Mouse (Mus musculus) midbrain, postnatal 0 days (tissue): ENCODE data around the gene Hdac8. TPM values are rescaled to one million over a fixed set of nuclear protein-coding genes. Genes with fewer than 3 reads are reported as not detected.

ENCODE experiments used
- ATAC-seq: fragments of 200-750 bp; cut with Nextera tagmentation; 2 replicates; pipeline ENCODE4 v1.8.0; 2017; ENCODE audit warnings: moderate number of reproducible peaks, mild to moderate bottlenecking, moderate TSS enrichment, moderate library complexity; ENCODE audit not compliant: low FRiP score
- DNase-seq: peaks from one replicate; pipeline ENCODE4 v3.0.0-alpha.2; 2015; ENCODE audit warnings: low spot score
- H3K27ac ChIP-seq: fragments of 300-500 bp; sonication (generic); 2 replicates; pipeline ENCODE4 v1.5.1; 2014; ENCODE audit warnings: low read depth, mild to moderate bottlenecking, low read length, mixed read lengths
- H3K27me3 ChIP-seq: fragments of 300-500 bp; sonication (generic); 2 replicates; pipeline ENCODE4 v1.6.1; 2014; ENCODE audit warnings: low read length, control low read depth, mixed read lengths; ENCODE audit not compliant: insufficient read depth
- H3K36me3 ChIP-seq: fragments of 300-500 bp; sonication (generic); 2 replicates; pipeline ENCODE4 v1.6.1; 2014; ENCODE audit warnings: low read length, control low read depth, mixed read lengths; ENCODE audit not compliant: insufficient read depth
- H3K4me1 ChIP-seq: fragments of 300-500 bp; sonication (generic); 2 replicates; pipeline ENCODE4 v1.6.1; 2014; ENCODE audit warnings: mild to moderate bottlenecking, control low read depth, antibody characterized with exemption, low read length, mixed read lengths; ENCODE audit not compliant: insufficient read depth
- H3K4me2 ChIP-seq: fragments of 300-500 bp; sonication (generic); 2 replicates; pipeline ENCODE4 v1.6.1; 2014; ENCODE audit warnings: low read depth, mild to moderate bottlenecking, low read length, mixed read lengths; ENCODE audit not compliant: poor library complexity, severe bottlenecking
- H3K4me3 ChIP-seq: fragments of 300-500 bp; sonication (generic); 2 replicates; pipeline ENCODE4 v1.5.1; 2014; ENCODE audit warnings: low read depth, mild to moderate bottlenecking, low read length, moderate library complexity
- H3K9ac ChIP-seq: fragments of 300-500 bp; sonication (generic); replicated peaks from 2 replicates; pipeline ENCODE4 v1.6.1; 2014; ENCODE audit warnings: mild to moderate bottlenecking, low read length, moderate library complexity, mixed read lengths; ENCODE audit not compliant: poor library complexity, severe bottlenecking
- H3K9me3 ChIP-seq: fragments of 300-500 bp; sonication (generic); 2 replicates; pipeline ENCODE4 v1.6.1; 2016; ENCODE audit warnings: low read length, control low read depth
- CTCF ChIP-seq: IDR thresholded peaks from 2 replicates; pipeline ENCODE4 v1.5.1; 2016; ENCODE audit warnings: antibody characterized with exemption, mild to moderate bottlenecking
- WGBS: fragments of 180-500 bp; shearing (Covaris S2); extraction: QIAGEN DNeasy Blood & Tissue Kit; methylation state at CpG from one replicate; pipeline ENCODE4 v1.1.7; 2014; 5-methylcytosine and 5-hydroxymethylcytosine counted together
- polyA plus RNA-seq: library from polyadenylated mRNA; unstranded; fragments of >200 nt; fragmentation: Nextera tagmentation; extraction: Ambion mirVana; gene quantifications from 2 replicates; pipeline ENCODE4 v1.2.1, GENCODE M21; 2015
- total RNA-seq: library from RNA; depleted of rRNA; stranded (reverse); fragments of >200 nt; gene quantifications from 2 replicates; pipeline ENCODE4 v1.2.3, GENCODE M21; 2014

Gene Hdac8
- total and polyA plus RNA-seq, 2 experiments from 2014 or later, result 8.7 to 9.2 TPM

- WGBS, result 70% methylated on average over 4 of the region's 4 CpGs
Measured at GRCm38 (mm10) chrX:102304914-102305313, 200.2 kb downstream of the Hdac8 start.

GRCm38 (mm10) chrX:102302476-102302875 is 202.7 kb downstream of the Hdac8 start:
- H3K4me3 ChIP-seq, result no peak overlapping the region
- WGBS, result 52% methylated on average over 3 of the region's 3 CpGs
- no peaks in the 10 kb centered on the region; the same call in 1 of the 2 replicates for H3K27me3 ChIP-seq
- H3K4me1 ChIP-seq, result no peaks in the 10 kb centered on the region
- no peak overlapping the region for H3K9ac ChIP-seq
- ATAC-seq (no peak), DNase-seq (no peak)
- H3K9me3 ChIP-seq, result no peaks in the 10 kb centered on the region
- no peak overlapping the region for H3K4me2 ChIP-seq
- no peak overlapping the region for H3K27ac ChIP-seq
- H3K36me3 ChIP-seq, result no peaks in the 10 kb centered on the region
- no peak for TF ChIP-seq CTCF

More at GRCm38 (mm10) chrX:102304914-102305313, 200.2 kb downstream of the Hdac8 start:
- H3K4me3 ChIP-seq, result no peak overlapping the region
- H3K9me3 ChIP-seq, result no peaks in the 10 kb centered on the region
- DNase-seq (no peak), ATAC-seq (no peak)
- H3K9ac ChIP-seq, result no peak overlapping the region
- no peaks in the 10 kb centered on the region for H3K36me3 ChIP-seq
- no peaks in the 10 kb centered on the region for H3K4me1 ChIP-seq
- no peak for TF ChIP-seq CTCF
- no peak overlapping the region for H3K4me2 ChIP-seq
- H3K27me3 ChIP-seq, result no peaks in the 10 kb centered on the region; the same call in 1 of the 2 replicates
- no peak overlapping the region for H3K27ac ChIP-seq

GRCm38 (mm10) chrX:102284889-102285288 is 220.3 kb downstream of the Hdac8 start:
- H3K36me3 ChIP-seq, result no peaks in the 10 kb centered on the region
- no peak overlapping the region for H3K4me3 ChIP-seq
- no peak for ATAC-seq
- H3K9me3 ChIP-seq, result no peaks in the 10 kb centered on the region
- H3K4me1 ChIP-seq, result no peaks in the 10 kb centered on the region
- no peak overlapping the region for H3K9ac ChIP-seq
- no peak for TF ChIP-seq CTCF
- no peak for DNase-seq
- H3K27me3 ChIP-seq, result peaks cover 7% of the 10 kb centered on the region; the same call in 1 of the 2 replicates
- no peak overlapping the region for H3K4me2 ChIP-seq
- H3K27ac ChIP-seq, result no peak overlapping the region
- 81% methylated on average over 3 of the region's 3 CpGs for WGBS

- H3K9ac ChIP-seq, result no peak overlapping the region
- peaks cover 3% of the 10 kb centered on the region for H3K27me3 ChIP-seq
- DNase-seq (peak; percentile 27), ATAC-seq (no peak)
- 79% methylated on average over 13 of the region's 14 CpGs for whole genome bisulfite sequencing
- H3K4me3 ChIP-seq, result no peak overlapping the region
- no peak for TF ChIP-seq CTCF
- no peak overlapping the region for H3K4me2 ChIP-seq
- H3K36me3 ChIP-seq, result no peaks in the 10 kb centered on the region
- no peaks in the 10 kb centered on the region for H3K9me3 ChIP-seq
- no peaks in the 10 kb centered on the region for H3K4me1 ChIP-seq
- no peak overlapping the region for H3K27ac ChIP-seq
Measured at GRCm38 (mm10) chrX:102262620-102263345, 242.4 kb downstream of the Hdac8 start.

- no peak for ATAC-seq
- TF ChIP-seq CTCF, result no peak
- WGBS, result 94% methylated on average over 4 of the region's 4 CpGs
Measured at GRCm38 (mm10) chrX:102259772-102260171, 245.4 kb downstream of the Hdac8 start.

GRCm38 (mm10) chrX:102253892-102254291 is 251.3 kb downstream of the Hdac8 start:
- Histone ChIP-seq H3K9me3 (no peaks in the 10 kb centered on the region), H3K9ac (no peak overlapping the region), H3K27me3 (peaks cover 8% of the 10 kb centered on the region; the same call in 1 of the 2 replicates), H3K4me3 (peak overlapping the region; percentile 22; the same call in 1 of the 2 replicates), H3K36me3 (no peaks in the 10 kb centered on the region), H3K27ac (no peak overlapping the region), H3K4me1 (no peaks in the 10 kb centered on the region), H3K4me2 (peak overlapping the region; percentile 49)
- 19% methylated on average over 7 of the region's 7 CpGs for WGBS
- DNase-seq (peak; percentile 53), ATAC-seq (no peak)
- TF ChIP-seq CTCF, result no peak

More at GRCm38 (mm10) chrX:102259772-102260171, 245.4 kb downstream of the Hdac8 start:
- H3K4me3 ChIP-seq, result no peak overlapping the region
- H3K4me2 ChIP-seq, result no peak overlapping the region
- DNase-seq, result no peak
- peaks cover 3% of the 10 kb centered on the region for H3K27me3 ChIP-seq
- H3K36me3 ChIP-seq, result no peaks in the 10 kb centered on the region
- H3K9me3 ChIP-seq, result no peaks in the 10 kb centered on the region
- no peak overlapping the region for H3K27ac ChIP-seq
- H3K9ac ChIP-seq, result no peak overlapping the region
- H3K4me1 ChIP-seq, result no peaks in the 10 kb centered on the region
